Mouse (Mus musculus): ENCODE results near the gene Lyrm4. TPM values are rescaled to one million over a fixed set of nuclear protein-coding genes. Genes with fewer than 3 reads are reported as not detected.

Gene Lyrm4
- total and polyA plus RNA-seq, 2 experiments from 2014 or later: 16.7 to 58.0 TPM

DNA sequence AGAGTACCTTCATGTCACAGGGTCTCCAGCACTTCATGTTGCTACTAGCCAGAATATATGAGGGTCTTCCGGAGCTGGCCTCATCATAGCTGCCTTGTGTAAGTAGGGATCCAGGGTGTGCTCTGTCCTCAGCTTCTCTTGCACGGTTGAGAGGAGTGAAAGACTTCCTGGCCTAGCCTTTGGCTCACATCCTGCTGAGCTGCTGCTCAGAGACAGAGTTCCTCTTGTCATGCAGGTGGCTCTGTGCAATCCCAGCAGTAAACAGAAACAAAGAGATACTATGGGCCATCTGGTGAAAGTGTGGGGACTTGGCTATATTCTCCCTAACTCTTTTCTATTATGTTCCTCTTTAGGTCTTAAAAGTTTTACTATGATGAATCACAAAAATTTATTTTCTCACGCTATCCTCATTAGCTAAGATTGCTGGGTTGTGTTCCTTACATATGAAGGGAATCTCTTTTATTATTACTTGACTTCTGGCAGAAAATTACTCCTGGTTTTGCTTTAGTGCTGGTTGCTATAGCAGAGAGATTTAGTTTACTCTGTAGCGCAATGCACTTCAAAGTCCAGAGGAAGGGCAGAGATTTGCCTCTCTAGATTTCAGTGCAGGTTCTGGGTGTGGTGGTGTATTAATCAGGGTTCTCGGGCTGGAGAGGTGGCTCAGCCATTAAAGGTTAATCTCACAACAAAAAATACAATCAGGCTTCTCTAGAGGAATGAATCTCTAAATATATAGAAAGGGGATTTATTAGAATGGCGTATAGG is 32.0 kb upstream of the Lyrm4 start:
- 47% methylated on average over 6 of the region's 6 CpGs for WGBS
- no peak overlapping the region for H3K4me3 ChIP-seq (ENCODE audit: low read depth, low read length)
- ATAC-seq (no peak; the same call in 1 of the 2 replicates), DNase-seq (peak; percentile 19)
- no peaks in the 10 kb centered on the region for H3K36me3 ChIP-seq (ENCODE audit: insufficient read depth)
- no peaks in the 10 kb centered on the region for H3K27me3 ChIP-seq (ENCODE audit: insufficient read depth, low read length)
- H3K9ac ChIP-seq: no peak overlapping the region
- no peak overlapping the region for H3K27ac ChIP-seq (ENCODE audit: low read depth, low read length)
- no peaks in the 10 kb centered on the region for H3K9me3 ChIP-seq (ENCODE audit: low read length)
- TF ChIP-seq CTCF (IDR thresholded peaks at IDR 0.05; ENCODE audit: low read depth): no peak
- H3K4me2 ChIP-seq (ENCODE audit: low read depth): no peak overlapping the region
- 0 out of 2 replicates have a peak, but pooled peaks cover 4% of the 10 kb centered on the region for H3K4me1 ChIP-seq (ENCODE audit: insufficient read depth)

- H3K27ac ChIP-seq (ENCODE audit: low read depth, low read length): no peak overlapping the region
- no peak for ATAC-seq
- no peaks in the 10 kb centered on the region for H3K27me3 ChIP-seq (ENCODE audit: insufficient read depth, low read length)
- H3K4me1 ChIP-seq (ENCODE audit: insufficient read depth): 0 out of 2 replicates have a peak, but pooled peaks cover 4% of the 10 kb centered on the region
- H3K9me3 ChIP-seq (ENCODE audit: low read length): no peaks in the 10 kb centered on the region
- TF ChIP-seq CTCF (IDR thresholded peaks at IDR 0.05; ENCODE audit: low read depth): no peak
- no peaks in the 10 kb centered on the region for H3K36me3 ChIP-seq (ENCODE audit: insufficient read depth)
- DNase-seq: no peak
- no peak overlapping the region for H3K4me2 ChIP-seq (ENCODE audit: low read depth)
- no peak overlapping the region for H3K9ac ChIP-seq
- 89% methylated on average over 1 of the region's 1 CpGs for WGBS
- no peak overlapping the region for H3K4me3 ChIP-seq (ENCODE audit: low read depth, low read length)
Observed at GRCm38 (mm10) chr13:36145601-36146000, 28.3 kb upstream of the Lyrm4 start.

GRCm38 (mm10) chr13:36140247-36141016 is 23.1 kb upstream of the Lyrm4 start:
- no peaks in the 10 kb centered on the region for H3K36me3 ChIP-seq (ENCODE audit: insufficient read depth)
- WGBS: 79% methylated on average over 5 of the region's 5 CpGs

GRCm38 (mm10) chr13:36139703-36140102 is 22.4 kb upstream of the Lyrm4 start:
- Histone ChIP-seq H3K4me3 (ENCODE audit: low read depth, low read length) (no peak overlapping the region), H3K27ac (ENCODE audit: low read depth, low read length) (no peak overlapping the region), H3K4me1 (ENCODE audit: insufficient read depth) (no peaks in the 10 kb centered on the region), H3K9ac (no peak overlapping the region), H3K27me3 (ENCODE audit: insufficient read depth, low read length) (no peaks in the 10 kb centered on the region), H3K4me2 (ENCODE audit: low read depth) (no peak overlapping the region), H3K36me3 (ENCODE audit: insufficient read depth) (no peaks in the 10 kb centered on the region), H3K9me3 (ENCODE audit: low read length) (no peaks in the 10 kb centered on the region)
- no peak for TF ChIP-seq CTCF (IDR thresholded peaks at IDR 0.05; ENCODE audit: low read depth)
- DNase-seq: no peak
- WGBS: 85% methylated on average over 5 of the region's 5 CpGs
- ATAC-seq: no peak

More at GRCm38 (mm10) chr13:36140247-36141016, 23.1 kb upstream of the Lyrm4 start:
- no peak for DNase-seq
- Histone ChIP-seq H3K9ac (no peak overlapping the region), H3K4me1 (ENCODE audit: insufficient read depth) (no peaks in the 10 kb centered on the region), H3K4me3 (ENCODE audit: low read depth, low read length) (no peak overlapping the region), H3K27ac (ENCODE audit: low read depth, low read length) (no peak overlapping the region), H3K9me3 (ENCODE audit: low read length) (no peaks in the 10 kb centered on the region), H3K27me3 (ENCODE audit: insufficient read depth, low read length) (no peaks in the 10 kb centered on the region), H3K4me2 (ENCODE audit: low read depth) (no peak overlapping the region)
- ATAC-seq: no peak
- no peak for TF ChIP-seq CTCF (IDR thresholded peaks at IDR 0.05; ENCODE audit: low read depth)

- H3K9ac ChIP-seq: no peak overlapping the region
- ATAC-seq (no peak), DNase-seq (no peak)
- H3K4me3 ChIP-seq (ENCODE audit: low read depth, low read length): no peak overlapping the region
- no peak overlapping the region for H3K27ac ChIP-seq (ENCODE audit: low read depth, low read length)
- WGBS: 82% methylated on average over 5 of the region's 5 CpGs
- no peak for TF ChIP-seq CTCF (IDR thresholded peaks at IDR 0.05; ENCODE audit: low read depth)
- no peaks in the 10 kb centered on the region for H3K4me1 ChIP-seq (ENCODE audit: insufficient read depth)
- H3K4me2 ChIP-seq (ENCODE audit: low read depth): no peak overlapping the region
- no peaks in the 10 kb centered on the region for H3K27me3 ChIP-seq (ENCODE audit: insufficient read depth, low read length)
- H3K36me3 ChIP-seq (ENCODE audit: insufficient read depth): no peaks in the 10 kb centered on the region
- H3K9me3 ChIP-seq (ENCODE audit: low read length): no peaks in the 10 kb centered on the region
Observed at GRCm38 (mm10) chr13:36131992-36132649, 14.8 kb upstream of the Lyrm4 start.

DNA sequence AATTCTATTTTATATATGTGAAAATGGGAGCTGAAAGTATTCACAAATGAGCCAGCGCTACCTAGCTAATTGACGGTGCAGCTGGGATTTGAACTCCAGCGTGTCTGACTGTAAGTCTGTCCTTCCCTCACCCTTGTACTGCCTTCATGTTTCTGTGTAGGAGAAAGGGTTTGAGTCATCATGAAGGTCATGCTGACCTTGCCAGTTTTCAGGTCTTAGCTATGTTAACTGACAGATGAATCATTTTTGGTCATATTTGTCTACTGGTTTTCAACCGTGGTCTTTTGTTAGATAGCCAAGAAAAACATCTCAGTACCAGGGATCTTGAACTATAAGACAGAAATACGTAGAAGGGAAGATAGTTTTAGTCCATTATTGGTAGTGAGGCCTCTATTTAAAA is 14.1 kb upstream of the Lyrm4 start:
- WGBS: 87% methylated on average over 5 of the region's 5 CpGs
- no peak overlapping the region for H3K4me2 ChIP-seq (ENCODE audit: low read depth)
- no peaks in the 10 kb centered on the region for H3K9me3 ChIP-seq (ENCODE audit: low read length)
- no peaks in the 10 kb centered on the region for H3K4me1 ChIP-seq (ENCODE audit: insufficient read depth)
- H3K9ac ChIP-seq: no peak overlapping the region
- H3K4me3 ChIP-seq (ENCODE audit: low read depth, low read length): no peak overlapping the region
- no peak for TF ChIP-seq CTCF (IDR thresholded peaks at IDR 0.05; ENCODE audit: low read depth)
- DNase-seq (no peak), ATAC-seq (no peak)
- no peaks in the 10 kb centered on the region for H3K36me3 ChIP-seq (ENCODE audit: insufficient read depth)
- H3K27me3 ChIP-seq (ENCODE audit: insufficient read depth, low read length): no peaks in the 10 kb centered on the region
- no peak overlapping the region for H3K27ac ChIP-seq (ENCODE audit: low read depth, low read length)
